Mouse (Mus musculus) stomach, postnatal 0 days (tissue): ENCODE measurements at regions not wholly inside any gene's neighbourhood (a gene's known extent, or its start where the extent isn't known, plus 50 kb on each side); places are given as distances from the start of the nearest gene placed in this dataset.

Experiments used
- ATAC-seq: fragments of 200-750 bp; cut with Nextera tagmentation; 2 replicates; pipeline ENCODE4 v1.8.0; 2017; ENCODE audit not compliant: low FRiP score, low TSS enrichment
- DNase-seq: peaks from one replicate; pipeline ENCODE4 v3.0.0-alpha.2; 2016; ENCODE audit warnings: low spot score
- H3K27ac ChIP-seq: fragments of 300-500 bp; sonication (generic); replicated peaks from 2 replicates; pipeline ENCODE4 v1.5.1; 2014; ENCODE audit warnings: mild to moderate bottlenecking, control low read depth
- H3K27me3 ChIP-seq: fragments of 300-500 bp; sonication (generic); 2 replicates; pipeline ENCODE4 v1.6.1; 2014; ENCODE audit warnings: low read length; ENCODE audit not compliant: control insufficient read depth, insufficient read depth
- H3K36me3 ChIP-seq: fragments of 300-500 bp; sonication (generic); 2 replicates; pipeline ENCODE4 v1.6.1; 2014; ENCODE audit warnings: low read length, mixed read lengths; ENCODE audit not compliant: control insufficient read depth, insufficient read depth
- H3K4me1 ChIP-seq: fragments of 300-500 bp; sonication (generic); replicated peaks from 2 replicates; pipeline ENCODE4 v1.6.1; 2014; ENCODE audit warnings: antibody characterized with exemption; ENCODE audit not compliant: control insufficient read depth, insufficient read depth
- H3K4me2 ChIP-seq: fragments of 300-500 bp; sonication (generic); replicated peaks from 2 replicates; pipeline ENCODE4 v1.6.1; 2014; ENCODE audit warnings: low read depth, mild to moderate bottlenecking, control low read depth, moderate library complexity
- H3K4me3 ChIP-seq: fragments of 300-500 bp; sonication (generic); 2 replicates; pipeline ENCODE4 v1.5.1; 2014; ENCODE audit warnings: low read depth, low read length, control low read depth
- H3K9ac ChIP-seq: fragments of 300-500 bp; sonication (generic); 2 replicates; pipeline ENCODE4 v1.6.1; 2014; ENCODE audit warnings: mild to moderate bottlenecking, low read length, control low read depth, mixed read lengths
- H3K9me3 ChIP-seq: fragments of 300-500 bp; sonication (generic); 2 replicates; pipeline ENCODE4 v1.6.1; 2016; ENCODE audit warnings: low read length; ENCODE audit not compliant: control insufficient read depth
- CTCF ChIP-seq: IDR thresholded peaks from 2 replicates; pipeline ENCODE4 v1.5.1; 2016; ENCODE audit warnings: antibody characterized with exemption, low read depth, mild to moderate bottlenecking, moderate library complexity
- EP300 ChIP-seq: optimal IDR thresholded peaks from 2 replicates; pipeline ENCODE3; 2016; ENCODE audit warnings: antibody characterized with exemption
- WGBS: fragments of 180-500 bp; shearing (Covaris S2); extraction: QIAGEN DNeasy Blood & Tissue Kit; methylation state at CpG from one replicate; pipeline ENCODE4 v1.1.7; 2014; 5-methylcytosine and 5-hydroxymethylcytosine counted together

- WGBS = 71% methylated on average over 2 of the region's 2 CpGs
- ATAC-seq (no peak), DNase-seq (no peak)
- H3K4me2 ChIP-seq = no peak overlapping the region
- no peaks in the 10 kb centered on the region for H3K36me3 ChIP-seq
- no peaks in the 10 kb centered on the region for H3K9me3 ChIP-seq
- no peaks in the 10 kb centered on the region for H3K27me3 ChIP-seq
- H3K9ac ChIP-seq = no peak overlapping the region
- no peak overlapping the region for H3K27ac ChIP-seq
- no peak overlapping the region for H3K4me3 ChIP-seq
- no peaks in the 10 kb centered on the region for H3K4me1 ChIP-seq
- TF ChIP-seq EP300 = no peak
- peak; percentile 45 for TF ChIP-seq CTCF
Measured at GRCm38 (mm10) chr4:53356374-53356773, 83.8 kb upstream of the Slc44a1 start.

- H3K36me3 ChIP-seq = no peaks in the 10 kb centered on the region
- WGBS = 27% methylated on average over 5 of the region's 5 CpGs
- TF ChIP-seq EP300 = no peak
- peak; percentile 76 for TF ChIP-seq CTCF
- H3K4me1 ChIP-seq = no peaks in the 10 kb centered on the region
- no peak overlapping the region for H3K27ac ChIP-seq
- ATAC-seq = 0 out of 2 replicates have a peak, but pooled peaks have one; percentile 26
- DNase-seq = no peak
- H3K9me3 ChIP-seq = no peaks in the 10 kb centered on the region
- H3K27me3 ChIP-seq = no peaks in the 10 kb centered on the region
- H3K4me2 ChIP-seq = no peak overlapping the region
- no peak overlapping the region for H3K9ac ChIP-seq
- H3K4me3 ChIP-seq = no peak overlapping the region
Measured at GRCm38 (mm10) chr4:53354961-53355360, 85.3 kb upstream of the Slc44a1 start.

- H3K9ac ChIP-seq = no peak overlapping the region
- H3K4me2 ChIP-seq = no peak overlapping the region
- H3K27me3 ChIP-seq = no peaks in the 10 kb centered on the region
- H3K36me3 ChIP-seq = no peaks in the 10 kb centered on the region
- TF ChIP-seq CTCF = no peak
- TF ChIP-seq EP300 = no peak
- no peak for ATAC-seq
- H3K4me3 ChIP-seq = no peak overlapping the region
- WGBS = 57% methylated on average over 4 of the region's 4 CpGs
- no peak overlapping the region for H3K27ac ChIP-seq
- H3K9me3 ChIP-seq = no peaks in the 10 kb centered on the region
- DNase-seq = no peak
- no peaks in the 10 kb centered on the region for H3K4me1 ChIP-seq
Measured at GRCm38 (mm10) chr4:53353399-53354090, 86.7 kb upstream of the Slc44a1 start.

- Histone ChIP-seq H3K9me3 (no peaks in the 10 kb centered on the region), H3K4me1 (no peaks in the 10 kb centered on the region), H3K27ac (no peak overlapping the region), H3K9ac (no peak overlapping the region), H3K4me2 (no peak overlapping the region), H3K36me3 (no peaks in the 10 kb centered on the region), H3K27me3 (no peaks in the 10 kb centered on the region), H3K4me3 (no peak overlapping the region)
- peak; percentile 90 for ATAC-seq
- WGBS = 73% methylated on average over 4 of the region's 4 CpGs
- DNase-seq = no peak
- TF ChIP-seq CTCF (no peak), EP300 (no peak)
Measured at GRCm38 (mm10) chr4:53351104-53351607, 89.1 kb upstream of the Slc44a1 start.

GRCm38 (mm10) chr4:53345346-53345745 lies 94.9 kb upstream of the Slc44a1 start:
- WGBS = 95% methylated on average over 4 of the region's 4 CpGs
- no peak overlapping the region for H3K4me3 ChIP-seq
- peaks cover 4% of the 10 kb centered on the region; the same call in 1 of the 2 replicates for H3K9me3 ChIP-seq
- H3K27ac ChIP-seq = no peak overlapping the region
- TF ChIP-seq EP300 = no peak
- TF ChIP-seq CTCF = no peak
- H3K36me3 ChIP-seq = no peaks in the 10 kb centered on the region
- ATAC-seq (no peak), DNase-seq (no peak)
- H3K9ac ChIP-seq = no peak overlapping the region
- no peak overlapping the region for H3K4me2 ChIP-seq
- no peaks in the 10 kb centered on the region; the same call in 1 of the 2 replicates for H3K4me1 ChIP-seq
- no peaks in the 10 kb centered on the region for H3K27me3 ChIP-seq

GRCm38 (mm10) chr4:53344546-53344945 lies 95.7 kb upstream of the Slc44a1 start:
- Histone ChIP-seq H3K9me3 (peaks cover 4% of the 10 kb centered on the region; the same call in 1 of the 2 replicates), H3K4me3 (no peak overlapping the region), H3K4me2 (no peak overlapping the region), H3K4me1 (peaks cover 3% of the 10 kb centered on the region; the same call in 1 of the 2 replicates), H3K27ac (no peak overlapping the region), H3K27me3 (no peaks in the 10 kb centered on the region), H3K9ac (no peak overlapping the region), H3K36me3 (no peaks in the 10 kb centered on the region)
- no peak for TF ChIP-seq CTCF
- no peak for TF ChIP-seq EP300
- ATAC-seq (no peak), DNase-seq (no peak)
- 53% methylated on average over 8 of the region's 8 CpGs for WGBS
